Mouse (Mus musculus): ENCODE measurements at regions not wholly inside any gene's neighbourhood (a gene's known extent, or its start where the extent isn't known, plus 50 kb on each side); places are given as distances from the start of the nearest gene placed in this dataset.

DNA sequence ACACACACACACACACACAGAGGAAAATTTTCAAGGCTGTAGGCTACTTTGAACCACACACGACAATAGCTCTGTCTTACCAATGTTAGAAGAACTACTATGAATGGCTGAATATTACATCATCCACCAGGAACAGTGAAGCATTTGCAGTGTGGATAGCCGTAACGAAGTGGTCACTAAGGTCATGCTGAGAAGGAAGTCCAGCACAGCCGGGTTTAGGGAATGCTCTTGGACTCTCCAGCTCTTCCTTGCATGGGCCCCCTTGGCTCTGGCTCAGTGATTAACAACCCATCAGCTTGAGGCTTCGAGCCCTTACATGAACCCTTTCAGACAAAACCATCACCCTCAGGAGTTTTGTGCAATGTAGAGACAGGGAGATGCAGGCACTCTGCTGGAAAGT lies 245.3 kb downstream of the Adamts20 start:
- no peak overlapping the region for H3K4me2 ChIP-seq (ENCODE audit: low read length)
- H3K27me3 ChIP-seq (replicated peaks; ENCODE audit: control insufficient read depth, insufficient read depth, low read length): no peaks in the 10 kb centered on the region
- no peaks in the 10 kb centered on the region for H3K9me3 ChIP-seq (replicated peaks; ENCODE audit: control insufficient read depth, low read length)
- ATAC-seq (no peak), DNase-seq (ENCODE audit: low spot score) (no peak)
- H3K4me3 ChIP-seq (ENCODE audit: low read depth, low read length): no peak overlapping the region
- H3K4me1 ChIP-seq (ENCODE audit: control insufficient read depth, insufficient read depth, low read length): no peaks in the 10 kb centered on the region
- no peak overlapping the region for H3K9ac ChIP-seq (ENCODE audit: low read length)
- H3K27ac ChIP-seq (ENCODE audit: low read depth, low read length): no peak overlapping the region
- WGBS: 57% methylated on average over 5 of the region's 5 CpGs
- H3K36me3 ChIP-seq (ENCODE audit: control insufficient read depth, insufficient read depth, low read length): no peaks in the 10 kb centered on the region

DNA sequence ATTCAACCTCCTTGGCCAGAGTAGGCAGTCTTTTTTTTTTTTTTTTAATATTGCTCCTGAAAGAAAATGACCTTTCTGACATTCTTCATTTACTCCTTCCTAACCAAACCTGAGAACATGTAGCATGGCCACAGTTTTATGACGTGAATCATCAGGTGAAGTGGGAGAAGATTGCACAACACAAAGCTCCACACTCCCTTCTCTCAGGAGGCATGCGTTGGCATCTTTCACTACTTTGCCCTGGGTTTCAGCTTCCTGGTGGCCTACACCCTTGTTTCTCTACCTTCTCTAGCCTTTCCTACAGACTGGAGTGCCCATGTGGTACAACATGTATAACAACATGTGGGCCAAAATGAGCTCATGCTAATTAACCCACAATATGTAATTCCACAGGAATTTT lies 248.5 kb downstream of the Adamts20 start:
- DNase-seq (ENCODE audit: low spot score) (no peak), ATAC-seq (no peak)
- WGBS: 87% methylated on average over 2 of the region's 2 CpGs

DNA sequence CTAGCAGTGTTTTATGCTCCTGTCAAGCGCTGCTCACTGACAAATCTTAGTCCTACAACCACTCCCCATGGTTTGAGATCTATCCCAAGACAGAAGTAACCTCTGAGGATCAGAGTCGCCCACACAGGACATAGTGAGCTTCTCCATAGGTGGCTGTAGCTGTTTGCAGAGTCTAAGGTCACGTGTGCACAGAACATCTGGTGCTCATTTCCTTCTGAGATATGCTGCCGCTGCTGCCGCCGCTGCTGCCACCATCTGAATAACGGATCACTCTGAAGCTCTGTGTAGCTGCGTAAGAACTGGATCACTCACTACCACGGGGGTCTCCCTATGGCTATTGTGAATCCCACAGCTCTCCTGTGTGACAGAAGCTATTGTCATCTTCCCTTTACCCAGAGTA lies 250.8 kb downstream of the Adamts20 start:
- Histone ChIP-seq H3K27me3 (replicated peaks; ENCODE audit: control insufficient read depth, insufficient read depth, low read length) (no peaks in the 10 kb centered on the region), H3K4me2 (ENCODE audit: low read length) (no peak overlapping the region), H3K27ac (ENCODE audit: low read depth, low read length) (no peak overlapping the region), H3K9ac (ENCODE audit: low read length) (no peak overlapping the region), H3K4me3 (ENCODE audit: low read depth, low read length) (no peak overlapping the region), H3K9me3 (replicated peaks; ENCODE audit: control insufficient read depth, low read length) (no peaks in the 10 kb centered on the region), H3K36me3 (ENCODE audit: control insufficient read depth, insufficient read depth, low read length) (no peaks in the 10 kb centered on the region), H3K4me1 (ENCODE audit: control insufficient read depth, insufficient read depth, low read length) (no peaks in the 10 kb centered on the region)
- ATAC-seq (no peak), DNase-seq (ENCODE audit: low spot score) (no peak)
- WGBS: 77% methylated on average over 9 of the region's 9 CpGs

More for the DNA sequence above, 248.5 kb downstream of the Adamts20 start:
- H3K4me3 ChIP-seq (ENCODE audit: low read depth, low read length): no peak overlapping the region
- no peak overlapping the region for H3K27ac ChIP-seq (ENCODE audit: low read depth, low read length)
- no peaks in the 10 kb centered on the region for H3K9me3 ChIP-seq (replicated peaks; ENCODE audit: control insufficient read depth, low read length)
- no peaks in the 10 kb centered on the region for H3K27me3 ChIP-seq (replicated peaks; ENCODE audit: control insufficient read depth, insufficient read depth, low read length)
- H3K36me3 ChIP-seq (ENCODE audit: control insufficient read depth, insufficient read depth, low read length): no peaks in the 10 kb centered on the region
- no peak overlapping the region for H3K4me2 ChIP-seq (ENCODE audit: low read length)
- H3K4me1 ChIP-seq (ENCODE audit: control insufficient read depth, insufficient read depth, low read length): no peaks in the 10 kb centered on the region
- H3K9ac ChIP-seq (ENCODE audit: low read length): no peak overlapping the region

DNA sequence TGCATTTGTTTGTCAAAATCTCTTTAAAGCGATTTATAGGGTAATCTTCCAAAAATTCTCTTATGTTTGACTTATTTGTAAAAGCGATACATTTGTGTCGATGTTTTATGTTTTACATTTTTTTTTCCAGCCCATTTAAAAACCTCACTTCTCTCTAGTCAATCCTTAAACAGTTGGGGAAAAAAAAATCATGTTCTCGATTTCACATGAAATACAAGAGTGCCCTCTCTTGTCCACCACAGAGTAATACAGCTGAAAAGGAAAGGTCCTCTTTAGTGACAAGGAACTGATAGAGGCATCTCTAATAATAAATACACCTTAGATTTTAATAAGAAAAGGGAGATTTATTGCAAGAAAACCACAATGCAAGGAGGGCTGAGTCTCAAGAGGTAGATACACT lies 251.8 kb downstream of the Adamts20 start:
- ATAC-seq (no peak), DNase-seq (ENCODE audit: low spot score) (peak; percentile 81)
- no peaks in the 10 kb centered on the region for H3K4me1 ChIP-seq (ENCODE audit: control insufficient read depth, insufficient read depth, low read length)
- no peaks in the 10 kb centered on the region for H3K27me3 ChIP-seq (replicated peaks; ENCODE audit: control insufficient read depth, insufficient read depth, low read length)
- H3K9me3 ChIP-seq (replicated peaks; ENCODE audit: control insufficient read depth, low read length): no peaks in the 10 kb centered on the region
- H3K36me3 ChIP-seq (ENCODE audit: control insufficient read depth, insufficient read depth, low read length): no peaks in the 10 kb centered on the region
- H3K4me3 ChIP-seq (ENCODE audit: low read depth, low read length): no peak overlapping the region
- H3K4me2 ChIP-seq (ENCODE audit: low read length): no peak overlapping the region
- 46% methylated on average over 4 of the region's 4 CpGs for WGBS
- no peak overlapping the region for H3K9ac ChIP-seq (ENCODE audit: low read length)
- no peak overlapping the region for H3K27ac ChIP-seq (ENCODE audit: low read depth, low read length)

DNA sequence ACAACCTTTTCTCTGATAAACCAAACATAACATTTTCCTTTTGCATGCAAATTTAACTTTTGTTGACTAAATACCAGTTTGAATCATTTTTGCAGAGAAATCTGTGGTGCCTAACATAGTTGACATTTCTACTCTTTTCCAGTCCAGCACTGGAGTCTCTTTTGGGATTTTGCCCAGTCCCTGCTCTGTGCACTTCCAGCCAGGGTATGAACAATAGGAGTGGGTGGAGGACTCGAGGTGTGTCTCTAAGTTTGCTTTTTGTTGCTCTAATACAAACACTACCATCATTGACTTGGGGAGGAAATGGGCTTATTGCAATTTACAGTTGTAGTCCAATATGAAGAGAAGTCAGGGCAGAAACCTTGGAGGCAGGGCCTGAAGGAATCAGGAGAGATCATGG lies 256.7 kb downstream of the Adamts20 start:
- Histone ChIP-seq H3K36me3 (ENCODE audit: control insufficient read depth, insufficient read depth, low read length) (no peaks in the 10 kb centered on the region), H3K4me1 (ENCODE audit: control insufficient read depth, insufficient read depth, low read length) (no peaks in the 10 kb centered on the region), H3K27me3 (replicated peaks; ENCODE audit: control insufficient read depth, insufficient read depth, low read length) (no peaks in the 10 kb centered on the region), H3K9ac (ENCODE audit: low read length) (no peak overlapping the region), H3K27ac (ENCODE audit: low read depth, low read length) (no peak overlapping the region), H3K4me2 (ENCODE audit: low read length) (no peak overlapping the region), H3K4me3 (ENCODE audit: low read depth, low read length) (no peak overlapping the region), H3K9me3 (replicated peaks; ENCODE audit: control insufficient read depth, low read length) (no peaks in the 10 kb centered on the region)
- ATAC-seq: no peak
- WGBS: 26% methylated on average over 1 of the region's 1 CpGs
- no peak for DNase-seq (ENCODE audit: low spot score)

DNA sequence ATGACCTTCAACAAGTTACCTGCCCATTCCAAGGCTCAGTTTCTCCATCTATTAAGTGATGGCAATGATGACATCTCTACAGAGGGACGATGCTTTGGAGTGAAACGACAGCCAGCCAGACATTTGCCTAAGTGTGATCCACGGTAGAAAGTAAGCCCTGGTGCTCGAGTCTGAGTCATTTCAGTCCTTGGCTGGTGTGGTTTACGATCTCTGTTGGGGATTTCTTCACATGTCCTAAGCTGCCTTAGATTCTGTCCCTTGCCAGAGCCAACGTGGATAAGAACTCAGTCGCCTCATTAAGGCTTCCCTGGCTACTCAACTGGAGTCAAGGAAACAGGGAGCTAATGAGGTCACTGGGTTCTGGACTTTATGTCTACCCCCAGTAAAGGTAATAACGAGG lies 258.8 kb downstream of the Adamts20 start:
- no peak for ATAC-seq
- no peak overlapping the region for H3K4me3 ChIP-seq (ENCODE audit: low read depth, low read length)
- 78% methylated on average over 8 of the region's 8 CpGs for WGBS

DNA sequence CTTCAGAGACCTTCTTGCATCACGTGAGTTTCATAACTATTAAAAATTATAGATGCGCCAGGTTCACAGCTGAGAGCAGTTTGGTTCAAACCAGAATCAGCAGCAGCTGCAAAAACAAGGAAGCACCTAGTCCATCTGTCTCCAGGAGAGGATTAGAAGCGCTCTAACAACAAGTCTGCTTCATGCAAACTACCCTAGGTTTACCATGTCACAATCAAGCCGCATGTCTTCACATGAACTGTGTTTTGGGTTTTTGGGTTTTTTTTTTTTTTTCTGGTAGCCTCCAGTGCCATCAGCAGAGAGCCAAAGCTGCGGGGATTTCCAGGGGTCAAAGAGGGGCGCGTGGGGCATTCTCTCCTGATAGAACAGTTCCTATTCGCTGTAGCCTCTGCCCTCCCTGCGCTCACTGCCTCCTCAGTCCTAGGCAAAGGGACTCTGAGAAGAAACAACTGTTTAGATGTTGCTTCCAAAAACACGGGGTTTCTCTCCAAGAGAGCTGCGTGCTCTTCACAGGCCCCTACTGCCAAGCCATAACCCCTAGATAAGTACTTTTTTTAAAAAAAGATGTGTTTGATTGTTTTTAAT lies 259.8 kb downstream of the Adamts20 start:
- H3K27me3 ChIP-seq (replicated peaks; ENCODE audit: control insufficient read depth, insufficient read depth, low read length): no peaks in the 10 kb centered on the region
- H3K4me1 ChIP-seq (ENCODE audit: control insufficient read depth, insufficient read depth, low read length): no peaks in the 10 kb centered on the region
- ATAC-seq (no peak), DNase-seq (ENCODE audit: low spot score) (no peak)
- H3K4me3 ChIP-seq (ENCODE audit: low read depth, low read length): no peak overlapping the region
- no peak overlapping the region for H3K27ac ChIP-seq (ENCODE audit: low read depth, low read length)
- H3K4me2 ChIP-seq (ENCODE audit: low read length): no peak overlapping the region
- H3K9me3 ChIP-seq (replicated peaks; ENCODE audit: control insufficient read depth, low read length): no peaks in the 10 kb centered on the region
- no peak overlapping the region for H3K9ac ChIP-seq (ENCODE audit: low read length)
- 80% methylated on average over 11 of the region's 11 CpGs for WGBS
- H3K36me3 ChIP-seq (ENCODE audit: control insufficient read depth, insufficient read depth, low read length): no peaks in the 10 kb centered on the region

More for the DNA sequence above, 258.8 kb downstream of the Adamts20 start:
- Histone ChIP-seq H3K9me3 (replicated peaks; ENCODE audit: control insufficient read depth, low read length) (no peaks in the 10 kb centered on the region), H3K9ac (ENCODE audit: low read length) (no peak overlapping the region), H3K4me2 (ENCODE audit: low read length) (no peak overlapping the region), H3K36me3 (ENCODE audit: control insufficient read depth, insufficient read depth, low read length) (no peaks in the 10 kb centered on the region), H3K4me1 (ENCODE audit: control insufficient read depth, insufficient read depth, low read length) (no peaks in the 10 kb centered on the region), H3K27me3 (replicated peaks; ENCODE audit: control insufficient read depth, insufficient read depth, low read length) (no peaks in the 10 kb centered on the region), H3K27ac (ENCODE audit: low read depth, low read length) (no peak overlapping the region)
- no peak for DNase-seq (ENCODE audit: low spot score)

DNA sequence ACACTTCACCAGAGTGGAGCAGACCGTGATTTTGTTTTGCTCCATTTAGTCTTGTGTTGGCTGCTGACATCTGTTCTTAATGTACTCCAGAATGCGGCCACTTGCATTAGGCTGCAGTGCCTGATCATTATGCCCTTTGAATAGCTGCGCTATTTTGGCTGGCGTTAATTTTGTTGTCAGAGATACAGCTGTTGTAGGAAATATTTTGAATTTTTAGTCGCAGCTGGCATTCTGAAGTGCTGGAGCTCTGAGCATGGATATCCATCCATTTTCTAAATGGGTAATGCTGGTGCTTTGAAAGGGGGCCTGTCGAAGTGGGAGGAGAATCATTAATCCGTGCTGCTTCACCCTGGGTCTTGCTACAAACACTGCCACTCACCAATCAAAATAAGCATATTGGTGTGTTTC lies 275.1 kb downstream of the Adamts20 start:
- Histone ChIP-seq H3K9ac (ENCODE audit: low read length) (no peak overlapping the region), H3K36me3 (ENCODE audit: control insufficient read depth, insufficient read depth, low read length) (no peaks in the 10 kb centered on the region), H3K9me3 (replicated peaks; ENCODE audit: control insufficient read depth, low read length) (no peaks in the 10 kb centered on the region), H3K27me3 (replicated peaks; ENCODE audit: control insufficient read depth, insufficient read depth, low read length) (no peaks in the 10 kb centered on the region), H3K4me1 (ENCODE audit: control insufficient read depth, insufficient read depth, low read length) (peaks cover 5% of the 10 kb centered on the region; the same call in 1 of the 2 replicates), H3K4me2 (ENCODE audit: low read length) (no peak overlapping the region), H3K27ac (ENCODE audit: low read depth, low read length) (no peak overlapping the region), H3K4me3 (ENCODE audit: low read depth, low read length) (no peak overlapping the region)
- ATAC-seq (peak; percentile 77), DNase-seq (ENCODE audit: low spot score) (peak; percentile 74)
- 24% methylated on average over 7 of the region's 7 CpGs for WGBS

DNA sequence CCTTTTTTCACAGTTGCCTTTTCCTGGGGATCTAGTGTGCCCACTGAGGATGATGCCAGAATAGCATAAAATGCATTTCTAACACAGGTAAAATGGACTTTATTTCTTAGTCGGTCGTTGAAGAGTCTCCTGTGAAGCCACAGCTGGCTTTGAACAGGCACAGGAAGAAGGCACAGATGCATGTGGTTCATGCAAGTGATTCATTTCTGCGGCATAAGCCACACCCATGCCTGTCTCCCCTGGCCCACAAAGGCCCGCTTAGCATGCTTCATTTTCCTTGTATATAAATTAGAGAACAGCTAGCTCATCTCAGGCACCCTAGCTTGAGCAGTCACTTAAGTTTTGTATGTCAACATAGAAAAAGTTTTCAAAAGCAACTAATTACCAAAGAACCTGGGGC lies 277.6 kb downstream of the Adamts20 start:
- 79% methylated on average over 4 of the region's 4 CpGs for WGBS
- Histone ChIP-seq H3K27ac (ENCODE audit: low read depth, low read length) (no peak overlapping the region), H3K4me3 (ENCODE audit: low read depth, low read length) (no peak overlapping the region), H3K27me3 (replicated peaks; ENCODE audit: control insufficient read depth, insufficient read depth, low read length) (no peaks in the 10 kb centered on the region), H3K9ac (ENCODE audit: low read length) (no peak overlapping the region), H3K4me2 (ENCODE audit: low read length) (no peak overlapping the region), H3K9me3 (replicated peaks; ENCODE audit: control insufficient read depth, low read length) (no peaks in the 10 kb centered on the region), H3K36me3 (ENCODE audit: control insufficient read depth, insufficient read depth, low read length) (no peaks in the 10 kb centered on the region), H3K4me1 (ENCODE audit: control insufficient read depth, insufficient read depth, low read length) (peaks cover 5% of the 10 kb centered on the region; the same call in 1 of the 2 replicates)
- ATAC-seq (no peak), DNase-seq (ENCODE audit: low spot score) (no peak)

All from forebrain, embryonic 14.5 days (tissue).